ENCODE assay signal across 22 mouse cellular contexts in genomic region chr11:34773304-34773895, GRCm38 (mm10). TPM values are rescaled to one million over a fixed set of nuclear protein-coding genes. Genes with fewer than 3 reads are reported as not detected.
DNase-seq lines count a peak whose midpoint lies in the region; ATAC-seq and TF ChIP-seq lines count a peak whose summit lies in the region.
"Had no signal": no experiment of that assay in that cellular context is flagged by ENCODE, and none has a peak within 500 bp of the region (broad histone marks: within the 10 kb centered on the region; RNA-seq: fewer than 3 reads in every experiment).

No protein-coding gene starts in this region.

- ATAC-seq in liver, embryonic 11.5 days (replicated peaks; ENCODE audit: low FRiP score), result no peak
- ATAC-seq: forebrain, embryonic 16.5 days; hindbrain, postnatal 0 days had no signal

- no peak for TF ChIP-seq POLR2A in thymus, adult 2 months (IDR thresholded peaks at IDR 0.05; ENCODE audit: control insufficient read depth, extremely low read depth, insufficient read depth, low read length, poor library complexity)

- no peak overlapping the region for H3K27ac ChIP-seq in liver, embryonic 11.5 days (ENCODE audit: low read depth, low read length)
- peak overlapping the region; percentile 34; the same call in 1 of the 2 replicates for H3K27ac ChIP-seq in thymus, adult 2 months (ENCODE audit: control insufficient read depth, insufficient read depth, low read length)
- H3K27ac ChIP-seq: hindbrain, postnatal 0 days; liver, embryonic 14.5 days had no signal

- H3K4me2 ChIP-seq in liver, embryonic 11.5 days, result no peak overlapping the region
- H3K4me2 ChIP-seq: heart, embryonic 12.5 days had no signal

- H3K36me3 ChIP-seq in liver, embryonic 11.5 days (ENCODE audit: control insufficient read depth, insufficient read depth, low read length), result no peaks in the 10 kb centered on the region
- H3K36me3 ChIP-seq in thymus, adult 2 months (ENCODE audit: control insufficient read depth, insufficient read depth, low read length), result peaks cover 3% of the 10 kb centered on the region; the same call in 1 of the 2 replicates
- H3K36me3 ChIP-seq: heart, embryonic 12.5 days had no signal

- no peaks in the 10 kb centered on the region for H3K9me3 ChIP-seq in liver, embryonic 11.5 days (ENCODE audit: control insufficient read depth, low read length)
- H3K9me3 ChIP-seq: heart, embryonic 12.5 days; megakaryocyte, embryonic 14.5 days had no signal

- TF ChIP-seq CTCF in thymus, adult 2 months (IDR thresholded peaks at IDR 0.05; ENCODE audit: borderline replicate concordance, control insufficient read depth, extremely low read depth, insufficient read depth, low read length, poor library complexity), result no peak

- no peak overlapping the region for H3K9ac ChIP-seq in liver, embryonic 11.5 days (ENCODE audit: low read depth, low read length)
- H3K9ac ChIP-seq: heart, embryonic 12.5 days; liver, embryonic 14.5 days had no signal

- no peaks in the 10 kb centered on the region for H3K27me3 ChIP-seq in liver, embryonic 11.5 days (replicated peaks; ENCODE audit: control insufficient read depth, insufficient read depth, low read length)
- no peaks in the 10 kb centered on the region for H3K27me3 ChIP-seq in thymus, adult 2 months (ENCODE audit: control insufficient read depth, insufficient read depth, low read length)
- H3K27me3 ChIP-seq: heart, embryonic 12.5 days had no signal

- WGBS in liver, embryonic 11.5 days, result 82% methylated on average over 9 of the region's 9 CpGs
- 58% methylated on average over 9 of the region's 9 CpGs for WGBS in thymus, adult 2 months

- H3K4me1 ChIP-seq in liver, embryonic 11.5 days (replicated peaks; ENCODE audit: control insufficient read depth, insufficient read depth, low read length), result peaks cover 6% of the 10 kb centered on the region; the same call in 1 of the 2 replicates
- H3K4me1 ChIP-seq in thymus, adult 2 months (replicated peaks; ENCODE audit: control insufficient read depth, insufficient read depth, low read length), result peaks cover 61% of the 10 kb centered on the region
- H3K4me1 ChIP-seq: heart, embryonic 12.5 days had no signal

- no peak overlapping the region for H3K4me3 ChIP-seq in liver, embryonic 11.5 days (ENCODE audit: low read depth, low read length)
- no peak overlapping the region for H3K4me3 ChIP-seq in thymus, adult 2 months (ENCODE audit: control insufficient read depth, insufficient read depth, low read length)
- H3K4me3 ChIP-seq: erythroblast, embryonic 14.5 days; heart, embryonic 12.5 days; megakaryocyte, embryonic 14.5 days had no signal

- DNase-seq in liver, result peak; percentile 4
- no peak for DNase-seq in liver, embryonic 11.5 days (ENCODE audit: low spot score)
- peak; percentile 30 for DNase-seq in thymus, adult 2 months
- no peak for DNase-seq in thymus, postnatal 0 days (ENCODE audit: low spot score)
- peak; percentile 78 for DNase-seq in induced T-regulatory cell, adult 2 months (ENCODE audit: low read depth)
- DNase-seq in thymus, postnatal 4 days, result peak; percentile 52
- DNase-seq in frontal cortex, postnatal 10 days (ENCODE audit: low spot score in 2 of 2), result no peak
- no peak for DNase-seq in adrenal gland, postnatal 4 days (ENCODE audit: low spot score in 2 of 2)
- DNase-seq: adrenal gland, postnatal 14 days; cerebellum, postnatal 10 days; gastrocnemius, postnatal 10 days; heart, postnatal 4 days; kidney, adult 8-10 months; kidney, postnatal 4 days; layer of hippocampus, postnatal 36 days; left cerebral cortex, postnatal 4 days had no signal

RNA-seq across cellular contexts. Expression of gene Dock2, which starts 10.3 kb away (rescaled TPM):
- polyA plus RNA-seq in liver, embryonic 11.5 days (2014; fragmentation: Nextera tagmentation; extraction: Ambion mirVana), result 6.6 and 7.8 TPM in 2 replicates
- polyA plus RNA-seq in thymus, adult 2 months (2012; rRNA removed), result 48.9 and 50.5 TPM in 2 replicates
- 47.7 and 56.7 TPM in 2 replicates for polyA plus RNA-seq in thymus, postnatal 0 days (2015; fragmentation: Nextera tagmentation; extraction: Ambion mirVana)
- 1 to 10 TPM; 3.4 to 4.4 TPM for total RNA-seq in adrenal gland, postnatal 4 days (2021)

Comparison
In these comparisons a context has a peak if more than half of its experiments do, and no peak if none do; other contexts are left out.
1. DNase-seq: peak in liver (single experiment), thymus, adult 2 months (single experiment), induced T-regulatory cell, adult 2 months (single experiment) and thymus, postnatal 4 days (single experiment); none in liver, embryonic 11.5 days (single experiment), thymus, postnatal 0 days (single experiment), frontal cortex, postnatal 10 days (0 of 2) and adrenal gland, postnatal 4 days (0 of 2).